Mouse (Mus musculus) embryonic facial prominence, embryonic 12.5 days (tissue): ENCODE results near the gene Slc27a4. TPM values are rescaled to one million over a fixed set of nuclear protein-coding genes. Genes with fewer than 3 reads are reported as not detected.

Experiments used
- ATAC-seq: fragments of 200-750 bp; cut with Nextera tagmentation; 2 replicates; pipeline ENCODE4 v1.8.0; 2017; ENCODE audit not compliant: insufficient number of reproducible peaks, insufficient read depth, low FRiP score, low TSS enrichment
- H3K27ac ChIP-seq: fragments of 300-500 bp; sonication (generic); 2 replicates; pipeline ENCODE4 v1.5.1; 2016; ENCODE audit warnings: mild to moderate bottlenecking
- H3K27me3 ChIP-seq: fragments of 300-500 bp; sonication (generic); 2 replicates; pipeline ENCODE4 v1.6.1; 2016; ENCODE audit warnings: mild to moderate bottlenecking, moderate library complexity
- H3K36me3 ChIP-seq: fragments of 300-500 bp; sonication (generic); 2 replicates; pipeline ENCODE4 v1.6.1; 2016; ENCODE audit warnings: mild to moderate bottlenecking
- H3K4me1 ChIP-seq: fragments of 300-500 bp; sonication (generic); 2 replicates; pipeline ENCODE4 v1.6.1; 2016
- H3K4me2 ChIP-seq: fragments of 300-500 bp; sonication (generic); replicated peaks from 2 replicates; pipeline ENCODE4 v1.6.1; 2016; ENCODE audit warnings: mild to moderate bottlenecking, moderate library complexity
- H3K4me3 ChIP-seq: fragments of 300-500 bp; sonication (generic); 2 replicates; pipeline ENCODE4 v1.5.1; 2016; ENCODE audit warnings: mild to moderate bottlenecking
- H3K9ac ChIP-seq: fragments of 300-500 bp; sonication (generic); 2 replicates; pipeline ENCODE4 v1.6.1; 2016; ENCODE audit warnings: mild to moderate bottlenecking, moderate library complexity
- H3K9me3 ChIP-seq: fragments of 300-500 bp; sonication (generic); 2 replicates; pipeline ENCODE4 v1.6.1; 2016; ENCODE audit warnings: mild to moderate bottlenecking, moderate library complexity
- WGBS: fragments of 180-500 bp; shearing (Covaris S2); methylation state at CpG from one replicate; pipeline ENCODE4 v1.1.7; 2016; 5-methylcytosine and 5-hydroxymethylcytosine counted together
- polyA plus RNA-seq: library from polyadenylated mRNA; unstranded; fragments of >200 nt; fragmentation: Nextera tagmentation; extraction: Ambion mirVana; gene quantifications from 2 replicates; pipeline ENCODE4 v1.2.1, GENCODE M21; 2016

The Slc27a4 gene
- polyA plus RNA-seq, 1 experiment from 2014 or later, result 18.2 TPM

DNA sequence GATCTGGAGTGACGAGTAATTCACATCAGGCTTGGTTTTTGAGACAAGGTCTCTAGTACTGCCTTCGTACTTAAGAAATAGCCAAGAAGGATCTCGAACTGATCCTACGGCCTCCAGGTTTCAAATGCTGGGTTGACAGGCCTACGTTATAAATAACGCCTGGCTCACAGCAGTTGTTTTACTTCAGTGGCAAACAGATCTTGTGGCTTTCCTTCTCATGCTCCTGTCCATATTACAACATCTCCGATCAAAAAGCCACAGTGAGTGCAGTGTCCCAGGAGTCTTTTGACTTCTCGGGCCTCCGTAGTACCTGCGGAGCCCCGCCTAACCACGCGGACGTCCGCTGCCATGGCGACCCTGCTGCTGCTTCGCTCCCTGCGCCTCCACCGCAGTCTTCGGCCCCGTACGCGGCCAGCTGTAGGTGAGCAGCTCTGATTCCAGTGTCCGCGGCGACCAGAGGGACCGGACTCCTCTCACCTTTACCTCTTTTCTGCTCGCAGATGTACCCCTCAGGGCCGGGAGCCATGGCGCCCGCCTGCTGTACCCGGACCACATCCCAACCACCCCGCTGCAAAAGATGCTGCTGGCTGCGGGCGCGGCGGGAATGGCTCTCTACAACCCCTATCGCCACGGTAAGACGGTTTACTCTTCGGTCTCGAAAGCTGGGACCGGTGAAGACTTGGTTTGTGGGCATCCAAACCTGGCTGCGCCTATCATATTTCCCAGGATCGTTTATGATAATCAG, 14.3 kb upstream of the Slc27a4 start, which contains the start of gene Trub2:
TSS of gene Trub2 (minus strand) at position 566 of the 745 bp plus-strand sequence.
- peaks cover 63% of the 10 kb centered on the region for H3K36me3 ChIP-seq
- H3K4me3 ChIP-seq, result peak within 1 kb of the TSS; percentile 89
- WGBS, result under 1% methylated on average over 45 of the region's 45 CpGs
- no peaks in the 10 kb centered on the region for H3K27me3 ChIP-seq
- H3K4me2 ChIP-seq, result peak within 1 kb of the TSS; percentile 80
- H3K9ac ChIP-seq, result peak within 1 kb of the TSS; percentile 75
- no peaks in the 10 kb centered on the region for H3K9me3 ChIP-seq
- H3K27ac ChIP-seq, result peak within 1 kb of the TSS; percentile 46; the same call in 1 of the 2 replicates
- ATAC-seq, result peak; percentile 82
- H3K4me1 ChIP-seq, result peaks cover 16% of the 10 kb centered on the region

DNA sequence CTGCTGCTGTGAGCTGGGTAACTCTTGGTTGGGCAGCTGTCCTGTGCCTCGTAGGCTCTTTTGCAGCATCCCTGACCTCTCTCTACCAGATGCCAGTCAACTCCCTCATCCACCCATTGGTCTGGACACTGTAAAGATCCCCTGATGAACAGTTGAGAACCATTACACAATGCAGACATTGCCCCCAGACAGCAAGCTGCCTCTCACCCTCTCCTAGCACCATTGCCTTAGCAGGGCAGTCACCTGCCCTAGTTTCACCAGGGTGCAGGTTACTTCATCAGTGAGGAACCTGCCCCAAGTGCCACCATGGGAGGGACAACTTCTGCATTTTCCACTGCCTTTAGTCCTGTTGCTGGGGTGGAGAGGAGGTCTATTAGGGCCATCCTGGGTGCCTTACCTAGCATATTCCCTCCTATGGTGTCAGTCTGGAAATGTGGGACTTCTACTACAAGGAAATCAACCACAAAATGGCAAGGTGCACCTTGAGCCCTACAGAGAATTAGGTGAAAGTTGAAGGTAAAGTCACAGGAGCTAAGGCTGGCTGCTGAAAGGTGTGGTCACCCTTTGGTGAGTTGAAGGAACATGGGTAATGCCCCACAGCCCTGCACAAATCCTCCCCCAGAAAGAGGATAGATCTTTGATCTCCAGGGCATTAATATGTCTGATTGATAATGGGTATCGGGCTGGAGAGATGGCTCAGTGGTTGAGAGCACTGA, 9.5 kb upstream of the Slc27a4 start:
- Histone ChIP-seq H3K9me3 (no peaks in the 10 kb centered on the region), H3K27me3 (no peaks in the 10 kb centered on the region), H3K4me2 (no peak overlapping the region), H3K36me3 (peaks cover 50% of the 10 kb centered on the region), H3K4me1 (peaks cover 9% of the 10 kb centered on the region; the same call in 1 of the 2 replicates), H3K4me3 (no peak overlapping the region), H3K9ac (no peak overlapping the region), H3K27ac (no peak overlapping the region)
- no peak for ATAC-seq
- 97% methylated on average over 2 of the region's 2 CpGs for WGBS

DNA sequence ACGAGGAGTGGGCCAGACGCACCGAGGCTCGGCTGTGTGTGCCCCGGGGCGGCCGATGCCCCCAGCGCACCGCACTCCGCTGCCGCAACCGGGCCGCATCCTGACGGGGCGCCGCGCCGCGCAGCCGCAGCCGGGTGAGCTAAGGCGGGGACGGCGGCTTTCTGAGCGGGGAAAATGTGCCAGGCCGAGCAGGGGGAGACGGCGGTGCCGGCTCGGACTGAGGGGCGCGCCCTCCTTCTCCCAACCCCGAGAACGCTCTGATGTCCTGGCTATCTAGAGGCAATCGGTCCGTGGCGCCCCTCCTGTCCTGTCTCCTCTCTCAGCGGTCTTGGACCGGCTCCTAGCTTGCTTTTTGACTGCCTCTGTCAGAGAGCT, 380 bp downstream of the Slc27a4 start:
- H3K4me2 ChIP-seq, result peak overlapping the region; percentile 85
- peak overlapping the region; percentile 87 for H3K9ac ChIP-seq
- H3K4me3 ChIP-seq, result peak overlapping the region; percentile 88
- under 1% methylated on average over 39 of the region's 39 CpGs for WGBS
- H3K9me3 ChIP-seq, result no peaks in the 10 kb centered on the region
- ATAC-seq, result no peak
- H3K36me3 ChIP-seq, result peaks cover 38% of the 10 kb centered on the region
- peaks cover 7% of the 10 kb centered on the region for H3K4me1 ChIP-seq
- H3K27me3 ChIP-seq, result no peaks in the 10 kb centered on the region
- H3K27ac ChIP-seq, result peak overlapping the region; percentile 84

DNA sequence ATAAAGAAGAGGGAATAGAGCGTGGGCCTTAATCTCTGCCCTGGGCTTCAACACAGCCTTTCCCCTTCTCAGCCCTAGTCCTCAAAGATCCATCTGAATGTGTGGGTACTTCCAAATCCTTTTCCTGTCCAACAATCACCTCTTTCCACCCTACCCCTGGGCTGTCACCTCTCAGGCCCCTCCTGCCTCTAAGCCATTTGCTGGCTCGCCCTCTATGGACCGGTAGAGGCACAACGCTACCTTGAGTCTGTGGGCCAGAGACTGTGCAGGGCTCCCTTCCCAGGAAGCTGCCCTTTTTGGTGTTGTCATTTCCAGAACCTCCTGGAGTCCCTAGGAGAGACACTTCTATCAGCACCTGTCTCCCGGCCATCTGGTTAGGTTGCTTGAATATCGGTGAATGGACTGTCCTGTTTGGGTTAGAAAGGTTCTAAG, 982 bp downstream of the Slc27a4 start:
- H3K4me1 ChIP-seq, result peaks cover 7% of the 10 kb centered on the region
- H3K4me3 ChIP-seq, result peak overlapping the region; percentile 88
- no peak for ATAC-seq
- H3K36me3 ChIP-seq, result peaks cover 44% of the 10 kb centered on the region
- H3K27ac ChIP-seq, result peak overlapping the region; percentile 84; the same call in 1 of the 2 replicates
- peak overlapping the region; percentile 85 for H3K4me2 ChIP-seq
- H3K27me3 ChIP-seq, result no peaks in the 10 kb centered on the region
- peak overlapping the region; percentile 87 for H3K9ac ChIP-seq
- H3K9me3 ChIP-seq, result no peaks in the 10 kb centered on the region
- 21% methylated on average over 6 of the region's 6 CpGs for WGBS

DNA sequence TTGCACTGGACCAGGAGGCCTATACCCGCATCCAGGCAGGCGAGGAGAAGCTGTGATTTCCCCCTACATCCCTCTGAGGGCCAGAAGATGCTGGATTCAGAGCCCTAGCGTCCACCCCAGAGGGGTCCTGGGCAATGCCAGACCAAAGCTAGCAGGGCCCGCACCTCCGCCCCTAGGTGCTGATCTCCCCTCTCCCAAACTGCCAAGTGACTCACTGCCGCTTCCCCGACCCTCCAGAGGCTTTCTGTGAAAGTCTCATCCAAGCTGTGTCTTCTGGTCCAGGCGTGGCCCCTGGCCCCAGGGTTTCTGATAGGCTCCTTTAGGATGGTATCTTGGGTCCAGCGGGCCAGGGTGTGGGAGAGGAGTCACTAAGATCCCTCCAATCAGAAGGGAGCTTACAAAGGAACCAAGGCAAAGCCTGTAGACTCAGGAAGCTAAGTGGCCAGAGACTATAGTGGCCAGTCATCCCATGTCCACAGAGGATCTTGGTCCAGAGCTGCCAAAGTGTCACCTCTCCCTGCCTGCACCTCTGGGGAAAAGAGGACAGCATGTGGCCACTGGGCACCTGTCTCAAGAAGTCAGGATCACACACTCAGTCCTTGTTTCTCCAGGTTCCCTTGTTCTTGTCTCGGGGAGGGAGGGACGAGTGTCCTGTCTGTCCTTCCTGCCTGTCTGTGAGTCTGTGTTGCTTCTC, 13.4 kb downstream of the Slc27a4 start:
- no peak overlapping the region for H3K4me3 ChIP-seq
- H3K4me1 ChIP-seq, result peaks cover 13% of the 10 kb centered on the region; the same call in 1 of the 2 replicates
- no peak overlapping the region for H3K4me2 ChIP-seq
- no peak for ATAC-seq
- H3K9me3 ChIP-seq, result no peaks in the 10 kb centered on the region
- H3K27ac ChIP-seq, result no peak overlapping the region
- peaks cover 57% of the 10 kb centered on the region for H3K36me3 ChIP-seq
- no peaks in the 10 kb centered on the region for H3K27me3 ChIP-seq
- H3K9ac ChIP-seq, result no peak overlapping the region
- WGBS, result 80% methylated on average over 11 of the region's 11 CpGs

DNA sequence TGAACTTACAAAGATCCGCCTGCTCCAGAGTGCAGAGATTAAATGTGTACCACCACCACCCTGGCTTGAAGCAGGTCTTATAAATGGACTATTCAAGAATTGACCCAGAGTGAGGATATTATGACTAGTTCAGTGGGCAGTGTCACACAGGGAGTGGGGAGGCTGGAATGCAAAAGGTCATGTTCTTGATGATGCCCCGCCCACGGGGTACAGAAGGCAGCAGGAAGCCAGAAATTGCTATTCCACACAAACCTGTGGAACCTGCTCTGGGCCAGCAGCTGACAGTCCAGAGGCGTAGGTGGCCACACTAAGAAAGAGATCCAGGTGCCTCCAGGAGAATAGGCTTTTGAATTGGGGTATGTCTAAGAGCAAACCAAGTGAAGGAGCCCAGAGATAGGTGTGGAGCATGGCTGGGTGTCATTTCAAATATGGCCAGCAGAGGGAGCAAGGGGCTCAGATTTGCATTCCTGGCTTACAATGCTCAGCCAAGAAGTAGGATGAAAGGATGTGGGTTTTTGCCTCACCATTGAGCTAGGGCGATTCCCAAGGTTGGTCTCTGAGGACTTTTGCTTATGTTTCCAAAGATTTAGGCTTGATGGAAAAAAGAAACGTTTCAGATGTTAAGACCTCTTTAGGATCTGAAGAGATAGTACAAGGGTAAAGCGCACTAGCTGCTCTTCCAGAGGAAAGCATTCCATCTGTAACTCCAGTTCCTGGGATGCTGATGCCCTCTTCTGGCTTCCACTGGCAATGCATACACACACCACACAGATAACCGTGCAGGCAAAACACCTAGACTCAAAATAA, 15.2 kb downstream of the Slc27a4 start:
- Histone ChIP-seq H3K36me3 (peaks cover 39% of the 10 kb centered on the region), H3K9me3 (no peaks in the 10 kb centered on the region), H3K9ac (no peak overlapping the region), H3K4me2 (0 out of 2 replicates have a peak overlapping the region, but pooled peaks have one; percentile 2), H3K4me3 (no peak overlapping the region), H3K27ac (no peak overlapping the region), H3K4me1 (peaks cover 13% of the 10 kb centered on the region; the same call in 1 of the 2 replicates), H3K27me3 (no peaks in the 10 kb centered on the region)
- WGBS, result 34% methylated on average over 8 of the region's 8 CpGs
- ATAC-seq, result no peak

DNA sequence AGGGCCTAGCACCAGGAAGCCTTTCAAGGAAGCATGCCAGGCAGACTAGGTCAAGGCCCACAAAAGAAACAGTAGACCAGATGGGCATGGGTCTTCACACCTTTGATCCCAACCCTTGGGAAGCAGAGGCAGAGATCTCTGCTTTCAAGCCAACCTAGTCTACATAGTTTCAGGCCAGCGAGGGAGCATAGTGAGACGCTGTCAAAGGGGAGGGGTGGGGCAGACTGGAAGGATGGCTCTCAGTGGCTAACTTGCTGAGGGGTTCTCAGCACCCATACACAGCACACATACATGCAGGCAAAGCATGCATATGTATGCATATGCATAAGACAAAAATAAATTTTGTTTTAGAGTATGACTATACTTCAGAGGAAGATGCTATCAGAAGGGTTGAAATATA, 16.9 kb downstream of the Slc27a4 start:
- peak overlapping the region; percentile 97; the same call in 1 of the 2 replicates for H3K27ac ChIP-seq
- no peaks in the 10 kb centered on the region for H3K27me3 ChIP-seq
- H3K9me3 ChIP-seq, result no peaks in the 10 kb centered on the region
- 12% methylated on average over 2 of the region's 2 CpGs for WGBS
- H3K36me3 ChIP-seq, result peaks cover 22% of the 10 kb centered on the region
- H3K4me1 ChIP-seq, result peaks cover 13% of the 10 kb centered on the region; the same call in 1 of the 2 replicates
- ATAC-seq, result no peak
- H3K4me3 ChIP-seq, result no peak overlapping the region
- H3K9ac ChIP-seq, result no peak overlapping the region
- H3K4me2 ChIP-seq, result peak overlapping the region; percentile 64; the same call in 1 of the 2 replicates

DNA sequence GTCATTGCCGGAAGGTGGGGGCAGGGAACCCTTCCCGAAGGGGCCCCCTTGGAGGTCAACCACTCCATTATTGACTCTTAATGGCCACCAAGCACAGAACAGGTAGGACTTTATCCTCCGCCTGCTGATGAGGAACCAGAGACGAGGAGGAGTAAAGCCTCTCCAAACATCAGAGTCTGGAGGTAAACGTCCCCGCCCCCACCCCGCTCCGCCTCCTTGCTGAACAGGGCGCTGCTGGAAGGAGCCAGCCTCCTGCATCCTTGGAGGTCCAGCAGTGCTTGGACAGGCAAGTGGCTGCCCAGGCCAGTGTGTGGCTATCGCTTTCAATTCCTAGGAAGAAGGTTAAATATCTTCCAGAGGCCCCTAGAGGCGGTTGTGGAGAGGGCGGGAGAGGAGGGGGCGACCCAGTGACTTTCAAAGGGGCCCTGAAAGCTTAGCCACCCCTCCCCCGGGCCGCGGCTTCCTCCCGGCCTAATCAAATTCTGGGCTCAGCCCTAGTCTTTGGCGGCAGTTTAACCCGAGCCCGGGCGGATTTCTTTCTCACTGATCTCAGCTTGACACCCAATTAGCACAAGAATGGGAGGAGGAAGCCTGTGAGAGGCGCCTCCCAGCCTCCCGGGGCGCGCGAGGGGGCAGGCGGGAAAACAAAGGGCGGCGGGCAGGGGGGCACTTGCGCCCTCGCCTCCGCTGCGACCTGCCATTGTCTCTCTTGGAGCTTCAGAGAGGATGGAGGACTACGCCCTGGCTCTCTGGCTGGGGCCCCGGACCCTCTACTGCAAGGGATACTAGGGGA, 17.8 kb downstream of the Slc27a4 start, which contains the start of gene Urm1:
TSS of gene Urm1 (plus strand) at position 51 of the 793 bp plus-strand sequence.
- peak; percentile 63 for ATAC-seq
- Histone ChIP-seq H3K9me3 (no peaks in the 10 kb centered on the region), H3K27ac (peak within 1 kb of the TSS; percentile 97), H3K36me3 (peaks cover 13% of the 10 kb centered on the region; the same call in 1 of the 2 replicates), H3K4me2 (peak within 1 kb of the TSS; percentile 64), H3K9ac (peak within 1 kb of the TSS; percentile 73), H3K4me3 (peak within 1 kb of the TSS; percentile 41), H3K27me3 (no peaks in the 10 kb centered on the region), H3K4me1 (peaks cover 13% of the 10 kb centered on the region; the same call in 1 of the 2 replicates)
- 1% methylated on average over 35 of the region's 35 CpGs for WGBS

DNA sequence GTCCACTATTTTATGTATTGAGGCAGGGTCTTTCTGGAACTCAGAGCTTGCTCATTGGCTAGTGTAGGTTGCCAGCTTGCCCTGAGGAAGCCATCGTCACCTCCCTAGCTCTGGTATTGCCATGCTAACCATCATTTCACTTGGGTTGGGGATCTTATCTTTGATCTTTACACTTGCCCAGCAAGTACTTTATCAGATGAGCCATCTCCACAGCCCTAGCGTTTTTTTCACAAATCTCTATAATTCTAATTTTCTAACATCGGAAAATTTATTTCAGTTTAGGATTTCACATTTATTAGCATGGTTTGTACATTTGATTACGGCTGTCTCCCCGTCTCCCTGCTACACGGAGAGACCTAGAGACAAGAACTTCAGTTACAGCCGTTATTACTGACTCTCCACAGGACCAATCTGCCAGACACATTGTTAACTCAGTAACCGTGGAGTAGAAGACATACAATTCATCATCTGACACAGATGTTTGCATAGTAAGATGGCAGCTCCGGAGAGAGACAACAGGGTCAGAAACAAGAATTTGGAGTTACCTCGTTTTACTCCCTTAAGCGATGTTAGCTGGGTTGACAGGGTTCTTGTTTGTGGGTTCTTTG, 24.0 kb downstream of the Slc27a4 start:
- Histone ChIP-seq H3K4me3 (peak overlapping the region; percentile 90), H3K9me3 (no peaks in the 10 kb centered on the region), H3K27ac (peak overlapping the region; percentile 92), H3K9ac (peak overlapping the region; percentile 67), H3K27me3 (no peaks in the 10 kb centered on the region), H3K4me2 (peak overlapping the region; percentile 64), H3K36me3 (no peaks in the 10 kb centered on the region), H3K4me1 (0 out of 2 replicates have a peak, but pooled peaks cover 14% of the 10 kb centered on the region)
- WGBS, result 15% methylated on average over 11 of the region's 11 CpGs
- ATAC-seq, result no peak
